Mouse (Mus musculus) lung, postnatal 0 days (tissue): Measurements from ENCODE around the gene Galnt11.

Experiments used
- CTCF ChIP-seq: IDR thresholded peaks from 2 replicates; pipeline ENCODE4 v1.5.1; 2016; ENCODE audit warnings: antibody characterized with exemption, mild to moderate bottlenecking
- EP300 ChIP-seq: IDR thresholded peaks from 2 replicates; pipeline ENCODE4 v1.6.1; 2016; ENCODE audit warnings: antibody characterized with exemption, mild to moderate bottlenecking, control low read depth

- TF ChIP-seq EP300 (no peak), CTCF (no peak)
These were observed 35.0 kb downstream of the Galnt11 start for GRCm38 (mm10) chr5:25256686-25257085.
